Mouse (Mus musculus): ENCODE measurements at regions not wholly inside any gene's neighbourhood (a gene's known extent, or its start where the extent isn't known, plus 50 kb on each side); places are given as distances from the start of the nearest gene placed in this dataset.

DNA sequence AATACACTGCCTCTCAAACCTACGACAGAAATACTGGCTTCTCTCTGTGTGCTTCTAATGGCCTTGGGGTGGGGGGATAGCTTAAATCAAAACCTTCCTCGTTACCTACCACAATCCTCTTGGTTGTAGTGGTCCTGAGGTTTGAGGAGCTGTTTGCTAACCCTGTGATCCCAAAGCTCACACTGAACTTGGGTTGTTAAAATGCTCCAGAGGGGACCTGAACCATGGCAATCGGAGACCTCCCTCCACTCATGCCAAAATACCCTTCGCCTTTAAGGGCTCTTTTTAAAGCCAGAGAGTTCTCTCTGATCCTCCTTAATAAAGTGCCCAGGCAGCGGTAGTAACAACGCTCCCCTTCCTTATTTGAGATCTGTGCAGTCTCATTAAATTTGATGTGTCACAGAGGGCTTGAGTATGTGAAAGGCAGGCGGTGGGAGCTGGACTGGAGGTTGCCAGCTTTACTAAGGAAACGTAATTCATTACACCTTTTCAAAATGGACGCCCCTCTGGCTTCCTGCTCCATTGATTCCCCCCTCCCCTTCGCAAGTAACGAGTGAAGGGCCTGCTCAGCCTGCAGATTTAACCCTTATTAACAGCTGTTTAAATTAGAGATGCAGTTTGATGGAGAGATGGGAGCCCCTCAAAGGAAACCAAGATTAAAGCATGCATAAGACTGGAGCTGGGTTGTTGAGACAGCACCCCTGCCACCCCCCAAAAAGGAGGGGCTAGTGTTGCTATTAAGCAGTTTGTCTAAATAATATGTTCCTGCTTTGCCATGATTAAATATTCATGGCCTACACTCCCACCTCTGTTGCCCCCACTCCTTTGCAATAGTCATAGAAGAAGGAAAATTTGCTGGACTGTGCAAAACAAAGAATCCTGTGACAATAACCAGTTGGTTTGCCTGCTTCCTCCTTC is 289.4 kb downstream of the Sorl1 start:
- no peak for DNase-seq (ENCODE audit: inconsistent age in 2 of 2, low spot score in 1 of 2)

DNA sequence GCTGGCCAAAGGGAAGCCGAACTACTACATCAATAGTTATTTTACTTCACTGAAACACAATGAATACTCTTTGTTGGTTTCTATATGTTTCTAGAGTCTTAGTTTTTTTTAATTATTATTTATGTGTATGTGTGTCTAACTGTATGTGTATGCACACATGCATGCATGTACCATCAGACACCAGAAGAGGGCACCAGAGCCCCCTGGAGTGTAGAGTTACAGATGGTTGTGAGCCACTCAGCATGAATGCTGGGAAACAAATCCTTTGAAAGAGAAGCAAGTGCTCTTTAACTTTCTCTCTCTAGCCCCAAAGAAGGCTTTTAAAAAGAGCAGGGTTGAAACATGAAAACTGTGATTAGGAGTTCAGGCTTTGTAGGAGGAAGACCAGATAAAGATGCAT is 290.7 kb downstream of the Sorl1 start:
- DNase-seq (ENCODE audit: inconsistent age in 2 of 2, low spot score in 1 of 2), result no peak

DNA sequence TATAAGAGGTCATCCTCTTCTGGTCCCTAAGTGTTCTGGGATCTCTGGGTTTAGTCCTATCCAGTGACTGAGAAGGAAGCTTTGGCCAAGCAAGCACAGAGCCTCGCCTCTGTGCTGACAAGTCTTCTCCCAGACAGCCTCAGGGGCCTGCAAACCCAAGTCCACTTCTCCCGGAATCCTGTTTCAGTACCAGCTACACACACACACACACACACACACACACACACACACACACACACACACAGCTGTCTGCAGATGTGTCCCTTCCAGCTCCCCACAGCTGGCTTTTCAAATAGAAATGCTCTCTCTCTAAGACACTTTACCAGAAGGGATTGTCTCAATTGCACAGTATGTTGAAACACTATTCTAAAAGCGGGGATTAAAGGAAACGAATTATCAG is 296.7 kb downstream of the Sorl1 start:
- no peak for DNase-seq (ENCODE audit: inconsistent age in 2 of 2, low spot score in 1 of 2)

DNA sequence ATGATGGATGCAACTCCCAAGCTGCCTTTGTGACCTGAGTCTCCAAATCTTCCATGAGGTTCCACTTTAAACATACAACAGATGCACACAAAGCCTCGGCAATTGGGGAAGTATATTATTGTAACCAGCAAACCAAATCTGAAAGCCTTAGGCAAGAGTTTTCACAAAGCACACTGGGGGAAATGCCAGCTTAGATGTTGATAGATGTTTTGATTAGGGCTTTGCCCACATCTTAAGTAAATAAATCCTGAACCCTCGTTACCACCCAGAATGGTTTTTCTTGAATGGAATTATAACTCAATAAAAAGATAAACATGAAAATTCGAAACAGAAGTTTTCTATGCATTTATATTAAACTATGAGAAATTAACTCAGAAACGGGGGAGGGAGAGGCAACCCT is 302.7 kb downstream of the Sorl1 start:
- no peak for DNase-seq (ENCODE audit: inconsistent age in 2 of 2, low spot score in 1 of 2)

DNA sequence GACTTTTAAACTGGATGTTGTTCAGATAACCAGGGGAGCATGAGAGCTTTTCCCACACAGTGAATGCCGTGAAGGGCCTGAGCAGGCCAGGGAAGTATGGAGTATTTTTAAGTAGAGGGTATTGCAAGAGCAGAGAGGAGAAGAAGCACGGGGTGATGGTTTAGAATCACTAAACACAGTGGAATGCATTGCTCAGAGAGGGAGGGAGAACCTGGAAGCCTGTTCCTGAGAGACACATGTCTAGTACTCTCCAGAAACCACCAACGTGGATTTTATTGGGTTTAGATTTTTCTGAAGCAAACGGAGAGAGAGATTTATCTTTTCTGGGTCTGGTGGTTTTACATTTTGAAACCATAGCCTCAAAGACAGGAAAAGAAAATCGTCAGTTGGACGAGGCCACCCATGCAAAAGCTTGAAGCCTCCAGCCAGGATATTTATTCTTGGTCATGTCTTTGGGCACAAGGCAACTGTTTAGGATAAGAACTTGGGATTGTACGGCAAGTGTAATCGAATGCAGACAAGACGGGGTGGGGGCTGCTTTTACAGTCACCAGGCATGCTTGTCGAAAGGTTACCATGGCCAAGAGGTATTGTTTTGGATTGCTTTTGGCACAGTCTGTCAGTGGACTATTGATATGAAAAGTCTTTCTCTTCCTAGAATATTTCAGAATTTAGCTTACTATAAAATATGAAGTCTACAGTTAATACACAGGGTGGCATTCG is 306.2 kb downstream of the Sorl1 start:
- no peak for DNase-seq (ENCODE audit: inconsistent age in 2 of 2, low spot score in 1 of 2)

DNA sequence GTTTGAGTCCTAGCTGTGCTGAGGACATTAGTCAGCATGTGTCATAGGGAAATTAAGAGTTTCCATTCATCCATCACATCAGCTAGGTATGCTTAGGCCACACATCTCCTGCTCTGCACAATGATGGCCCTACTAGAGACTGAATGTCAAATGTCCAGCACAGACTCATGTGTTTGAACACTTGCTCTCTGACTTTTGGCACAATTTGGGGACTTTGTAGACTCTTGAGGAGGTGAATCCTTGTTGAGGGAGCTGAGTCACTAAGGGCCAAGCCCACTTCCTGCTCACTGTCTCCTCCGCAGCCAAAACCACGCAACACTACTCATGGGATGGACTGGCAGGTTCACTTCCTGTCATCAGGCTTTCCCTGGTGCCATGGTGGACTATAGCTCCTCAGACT is 308.2 kb downstream of the Sorl1 start:
- DNase-seq (ENCODE audit: inconsistent age in 2 of 2, low spot score in 1 of 2), result peak in 1 of 2 experiments; percentile 30

DNA sequence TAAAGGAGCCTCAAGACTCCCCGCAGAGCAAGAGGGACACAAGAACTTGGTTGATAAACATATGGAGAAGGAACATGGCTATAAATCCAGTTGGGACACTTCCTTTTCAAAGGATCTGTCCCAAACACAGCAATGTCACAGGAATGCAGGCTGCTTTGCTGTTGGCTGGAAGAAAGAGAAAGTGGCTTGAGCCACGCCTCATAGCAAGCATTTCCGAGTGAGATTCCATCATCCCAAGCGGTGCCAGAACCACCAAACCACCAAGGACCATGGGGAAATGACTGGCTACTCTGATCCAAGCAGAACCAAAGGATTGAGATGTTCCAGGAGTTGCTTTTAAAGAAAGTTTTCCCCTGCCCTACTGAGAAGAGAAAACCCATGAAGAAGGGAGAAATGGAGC is 314.8 kb downstream of the Sorl1 start:
- no peak for DNase-seq (ENCODE audit: inconsistent age in 2 of 2, low spot score in 1 of 2)

DNA sequence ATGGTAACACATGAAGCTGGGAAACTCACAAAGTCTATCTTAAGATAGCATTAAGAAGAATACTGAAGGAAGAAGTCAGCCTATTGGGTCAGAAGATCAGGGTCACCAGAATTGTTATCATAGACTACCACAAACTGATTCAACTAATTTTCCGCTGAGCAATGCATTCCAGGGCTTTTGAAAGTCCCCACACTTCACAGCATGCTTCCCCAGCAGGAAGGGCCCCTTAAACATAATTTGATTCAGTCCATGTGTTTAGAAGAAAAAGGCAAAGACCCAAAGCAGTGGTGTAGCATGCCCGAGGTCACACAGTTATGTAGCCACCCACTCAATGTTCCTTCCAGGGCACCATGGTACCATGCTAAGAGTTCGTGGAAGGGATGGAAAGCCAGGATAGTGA is 315.3 kb downstream of the Sorl1 start:
- no peak for DNase-seq (ENCODE audit: inconsistent age in 2 of 2, low spot score in 1 of 2)

DNA sequence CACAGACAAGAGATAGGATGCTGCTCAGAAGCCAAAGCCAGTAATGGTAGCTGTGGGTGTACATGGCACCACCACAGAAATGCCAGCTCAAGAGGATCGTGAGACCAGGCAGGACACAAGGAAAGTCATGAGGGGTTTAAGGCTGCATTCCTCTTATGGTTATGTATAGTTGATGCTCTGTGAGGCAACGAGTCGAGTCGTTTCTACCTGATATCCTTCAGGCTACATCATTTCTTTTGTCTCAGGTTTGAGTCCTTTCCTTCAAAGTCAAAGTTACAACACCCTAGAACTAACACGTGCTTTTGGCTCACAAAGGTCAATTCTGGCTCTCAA is 317.8 kb downstream of the Sorl1 start:
- no peak for DNase-seq (ENCODE audit: inconsistent age in 2 of 2, low spot score in 1 of 2)

DNA sequence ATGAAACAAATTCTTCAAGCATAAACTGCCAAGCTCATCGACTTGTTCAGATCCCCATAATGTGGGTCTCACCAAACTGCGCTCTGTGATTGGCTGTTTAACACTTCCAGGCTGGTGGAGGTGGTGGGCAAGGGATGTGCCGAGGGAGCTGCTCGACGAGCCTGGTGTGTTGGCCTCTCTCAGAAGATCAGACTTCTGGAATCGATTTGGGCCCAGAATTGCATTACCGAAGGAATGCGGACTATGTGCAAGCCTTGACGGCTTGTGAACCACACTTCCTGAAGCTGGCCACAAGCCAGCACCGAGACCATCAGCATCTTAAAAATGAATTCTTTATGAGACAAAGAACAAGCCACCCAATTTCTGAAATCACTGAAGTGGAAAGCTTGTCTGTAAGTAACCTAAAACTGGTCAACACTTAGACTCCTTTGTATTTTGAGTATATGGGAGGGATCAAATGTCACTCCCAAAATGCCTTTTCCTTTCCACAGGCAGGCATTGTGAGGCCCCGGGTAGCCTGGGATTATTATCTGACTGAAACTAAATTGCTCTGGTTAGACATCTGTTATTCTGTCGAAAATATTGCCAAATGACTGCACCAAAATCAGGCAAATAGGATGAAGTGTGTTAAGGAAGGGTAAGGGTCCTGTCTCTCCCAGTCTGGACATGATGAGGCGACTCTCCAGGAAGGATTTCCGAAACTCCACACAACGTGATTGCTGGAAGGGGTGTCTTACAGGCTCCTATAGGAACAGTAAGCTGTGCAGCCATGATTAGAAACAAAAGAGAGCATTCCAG is 318.4 kb downstream of the Sorl1 start:
- DNase-seq (ENCODE audit: inconsistent age in 2 of 2, low spot score in 1 of 2), result no peak

DNA sequence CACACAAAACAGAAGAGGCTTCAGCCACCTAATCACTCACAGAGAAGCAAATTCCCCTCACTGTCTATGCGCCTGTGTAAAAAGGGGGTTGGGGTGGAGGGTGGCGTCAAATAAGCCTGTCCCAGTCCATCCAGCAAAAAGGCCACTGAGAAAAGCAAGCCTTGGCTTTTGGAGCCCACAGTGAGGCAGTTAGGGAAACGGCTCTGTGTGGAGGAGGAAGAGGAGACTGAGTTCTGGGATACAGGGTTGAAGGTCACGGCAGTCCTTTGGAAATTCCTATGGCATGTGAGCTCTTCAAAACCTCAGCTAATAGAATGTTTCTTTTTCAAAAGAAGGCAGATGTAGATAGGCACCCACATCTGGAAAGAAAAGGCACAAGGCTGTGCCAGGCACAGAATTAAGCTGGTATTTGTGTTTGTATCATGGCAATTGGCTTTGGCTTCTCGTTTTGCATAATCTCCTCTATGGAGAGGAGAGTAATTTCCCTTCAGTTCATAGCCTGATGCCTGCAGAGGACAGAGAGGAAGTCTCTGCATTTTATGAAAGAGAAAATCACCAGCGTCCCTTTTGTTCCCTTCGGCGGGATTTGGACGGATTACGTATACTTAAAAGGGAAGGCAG is 319.3 kb downstream of the Sorl1 start:
- DNase-seq (ENCODE audit: inconsistent age in 2 of 2, low spot score in 1 of 2), result no peak

DNA sequence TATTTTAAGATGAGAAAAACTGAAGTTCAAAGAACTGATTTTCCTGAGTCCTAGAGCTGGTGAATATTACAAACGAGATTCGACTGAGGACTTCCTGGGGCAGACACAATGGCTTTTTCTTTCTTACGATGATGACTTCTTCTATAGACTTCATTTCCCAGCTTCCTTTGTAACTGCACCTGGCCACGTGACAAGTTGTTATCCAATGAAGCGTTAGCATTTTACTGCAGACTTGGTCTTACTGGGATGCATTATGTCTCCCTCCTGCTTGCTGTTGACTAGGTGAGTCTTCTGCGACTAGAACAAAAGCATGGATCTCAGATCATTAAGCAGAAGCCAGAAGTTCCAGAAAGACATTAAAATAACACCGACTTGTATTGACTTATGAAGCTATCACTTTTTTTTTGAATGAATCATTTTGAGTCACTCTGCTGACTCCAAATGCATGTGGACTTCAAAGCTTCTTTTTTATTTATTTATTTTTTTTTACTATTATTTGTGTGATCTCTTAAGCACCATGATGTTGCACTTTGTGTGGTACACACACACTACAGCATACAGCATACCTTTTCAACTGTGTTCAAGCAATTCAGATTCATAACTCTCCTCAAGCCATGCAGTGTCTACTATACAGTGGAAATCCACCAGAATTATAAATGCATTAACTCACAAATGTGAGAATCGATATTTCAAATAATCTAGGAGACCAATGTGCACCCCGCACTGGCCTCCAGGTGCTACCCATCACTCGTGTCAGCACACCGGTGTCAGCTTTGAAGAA is 320.2 kb downstream of the Sorl1 start:
- no peak for DNase-seq (ENCODE audit: inconsistent age in 2 of 2, low spot score in 1 of 2)

DNA sequence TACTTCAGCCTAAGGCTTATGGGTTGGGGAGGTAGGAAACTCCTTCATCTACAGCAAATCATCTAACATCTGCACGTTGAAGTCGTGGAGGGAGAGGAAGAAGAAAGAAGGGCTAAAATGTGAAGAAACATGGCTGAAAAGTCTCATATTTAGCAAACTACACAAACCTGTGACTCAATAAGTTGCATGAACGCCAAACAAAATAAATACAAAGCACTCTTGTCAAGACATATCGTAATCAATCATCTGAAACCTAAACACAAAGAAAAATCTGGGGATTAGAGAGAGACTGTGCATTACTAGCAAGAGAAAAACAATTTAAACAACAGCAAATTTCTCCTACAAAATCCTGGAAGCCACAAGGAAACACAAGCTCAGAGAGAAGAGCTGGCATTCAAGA is 322.7 kb downstream of the Sorl1 start:
- no peak for DNase-seq (ENCODE audit: inconsistent age in 2 of 2, low spot score in 1 of 2)

DNA sequence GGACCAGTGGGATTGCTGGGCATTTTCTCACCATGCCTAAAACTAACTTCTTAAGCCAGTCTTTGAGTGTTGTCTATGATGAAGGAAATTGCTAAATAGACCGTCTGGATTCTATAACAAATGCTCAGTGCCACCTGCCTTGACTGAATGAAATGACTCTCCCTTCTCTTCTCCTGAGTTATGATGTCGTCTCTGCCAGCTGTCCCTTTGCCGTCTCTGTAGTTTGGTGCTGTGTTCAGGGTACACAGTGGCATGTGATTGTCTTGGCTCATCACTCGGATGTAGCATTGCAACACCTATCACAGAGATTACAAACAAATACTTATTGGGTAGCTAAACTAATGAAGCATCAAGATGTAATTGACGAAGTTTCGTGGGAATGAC is 331.3 kb downstream of the Sorl1 start:
- no peak for DNase-seq (ENCODE audit: inconsistent age in 2 of 2, low spot score in 1 of 2)

DNA sequence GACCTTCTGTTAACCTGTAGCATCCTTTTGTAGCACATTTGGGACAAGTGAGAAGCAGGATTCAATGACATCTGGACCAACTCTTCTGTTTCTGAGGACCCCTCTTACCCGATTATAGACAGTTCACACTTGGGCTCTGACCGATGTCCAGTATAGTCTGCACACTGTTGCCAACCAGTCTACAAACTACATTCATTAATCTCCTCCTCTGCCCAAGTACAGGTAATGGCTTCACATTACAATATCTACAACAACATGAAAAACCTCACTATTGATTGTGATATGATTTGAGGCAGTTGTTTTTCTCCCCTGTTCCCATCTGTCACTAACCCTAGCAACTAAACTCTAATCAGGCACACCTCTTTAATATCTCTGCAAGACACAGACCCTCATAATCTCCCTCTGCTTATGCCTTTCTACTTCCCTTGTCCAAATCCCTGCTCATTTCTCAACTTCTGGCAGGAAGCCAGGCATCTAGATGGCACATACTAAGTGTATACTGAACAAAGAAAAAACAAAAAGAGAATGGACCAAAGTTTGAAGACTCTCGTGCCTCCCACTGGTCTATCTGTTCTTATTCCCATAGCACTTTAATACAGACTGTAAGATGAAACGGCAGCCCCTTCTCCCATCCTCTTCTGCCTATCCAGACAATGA is 331.8 kb downstream of the Sorl1 start:
- peak in 1 of 2 experiments; percentile 44 for DNase-seq (ENCODE audit: inconsistent age in 2 of 2, low spot score in 1 of 2)

DNA sequence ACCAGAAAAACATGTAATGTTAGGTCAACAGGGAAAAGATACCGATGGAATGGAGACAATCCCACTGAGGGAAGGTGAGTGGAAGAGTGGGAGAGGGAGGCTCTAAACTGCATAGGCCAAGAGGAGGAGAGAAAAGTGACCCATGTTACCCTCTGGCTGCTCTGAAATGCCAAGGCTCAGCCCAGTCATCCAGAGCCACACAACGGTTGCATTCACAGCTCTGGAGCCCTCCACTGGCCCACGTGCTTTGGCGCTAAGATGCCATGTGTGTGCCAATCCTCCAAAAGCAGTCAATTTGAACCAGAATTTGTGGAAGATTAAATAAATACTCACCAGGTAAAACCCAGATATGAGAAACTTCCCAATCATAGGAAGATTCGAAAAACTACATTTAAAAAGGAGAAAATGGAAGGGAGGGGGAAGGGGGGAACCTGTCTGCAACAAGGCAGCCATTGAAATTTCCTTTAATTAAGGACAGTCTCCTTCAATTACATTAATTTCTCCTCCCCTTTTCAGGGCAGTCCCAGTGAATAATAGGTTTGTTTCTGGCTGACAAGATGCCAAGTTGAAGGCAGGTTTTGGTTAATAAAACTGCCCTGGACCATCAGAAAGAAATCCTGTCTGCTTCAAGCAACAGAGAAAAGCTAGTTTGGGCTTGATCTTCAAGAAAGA is 332.5 kb downstream of the Sorl1 start:
- DNase-seq (ENCODE audit: inconsistent age in 2 of 2, low spot score in 1 of 2), result no peak

DNA sequence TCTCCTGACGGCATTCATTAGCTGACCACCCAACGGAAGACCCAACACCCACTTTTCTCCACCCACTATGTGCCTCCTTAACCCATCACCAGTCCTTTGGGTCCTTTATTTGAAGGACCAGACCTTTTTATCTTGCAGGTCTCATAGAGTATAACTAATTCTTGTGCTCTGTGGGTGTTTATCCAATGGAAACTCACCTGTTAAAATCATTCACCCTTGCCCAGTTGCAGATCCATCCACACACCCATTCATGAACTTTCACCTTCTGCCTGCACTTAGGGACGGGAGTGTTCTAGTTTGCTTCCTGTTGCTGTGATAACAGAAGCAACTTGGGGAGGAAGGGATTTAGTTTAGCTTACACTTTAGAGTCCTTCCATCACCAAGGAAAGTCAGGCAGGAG is 339.0 kb downstream of the Sorl1 start:
- no peak for DNase-seq (ENCODE audit: inconsistent age in 2 of 2, low spot score in 1 of 2)

DNA sequence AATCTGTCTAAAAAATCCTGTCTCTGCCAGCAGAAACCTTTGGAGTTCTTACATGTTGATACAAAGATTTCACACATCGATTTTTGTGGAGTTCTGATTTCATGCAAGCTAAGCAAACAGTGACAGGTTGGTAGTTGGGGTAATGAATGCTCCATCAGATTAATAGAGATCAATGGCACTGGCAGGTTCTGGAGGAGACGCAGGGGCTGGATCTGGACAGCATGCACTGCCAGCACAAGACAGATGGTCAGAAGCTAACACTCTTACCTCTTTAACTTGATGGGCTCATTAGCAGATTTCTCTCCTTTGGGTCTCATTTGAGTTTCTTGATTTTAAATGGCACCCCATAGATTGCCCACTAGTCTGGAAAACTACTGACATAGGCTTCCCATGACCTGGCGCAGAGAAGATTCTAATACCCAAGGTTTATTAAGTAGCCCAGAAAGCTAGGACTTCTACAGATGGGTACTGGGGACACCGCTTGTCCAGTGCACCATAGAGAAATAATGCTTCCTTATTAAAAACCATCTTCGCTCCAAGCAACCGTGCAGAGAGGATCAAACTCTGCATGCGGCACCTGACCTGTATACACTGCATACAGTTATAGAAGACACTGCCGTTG is 351.7 kb downstream of the Sorl1 start:
- DNase-seq (ENCODE audit: inconsistent age in 2 of 2, low spot score in 1 of 2), result no peak

DNA sequence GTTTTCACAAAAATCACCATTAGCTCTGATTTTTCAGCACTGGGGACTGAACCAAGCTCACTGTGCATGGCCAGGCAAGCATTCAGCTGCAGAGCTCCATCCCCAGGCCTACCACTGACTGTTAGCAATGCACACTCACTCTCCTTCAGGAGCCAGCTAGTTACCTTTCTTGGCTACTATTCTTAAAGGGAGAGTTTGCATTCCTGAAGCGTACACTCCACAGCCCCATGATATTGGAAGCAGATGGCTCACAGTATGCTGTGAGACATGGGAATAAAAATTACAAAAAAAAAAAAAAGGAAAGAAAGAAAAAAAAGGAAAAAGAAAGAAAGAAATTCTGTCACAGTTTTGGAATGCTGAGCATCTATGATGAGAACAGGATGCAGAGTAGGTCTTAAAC is 352.8 kb downstream of the Sorl1 start:
- DNase-seq (ENCODE audit: inconsistent age in 2 of 2, low spot score in 1 of 2), result no peak
